ENCODE assay signal across 22 mouse cellular contexts in genomic region chr5:97625200-97625599, GRCm38 (mm10).
DNase-seq lines count a peak whose midpoint lies in the region; ATAC-seq and TF ChIP-seq lines count a peak whose summit lies in the region.
"Had no signal": no experiment of that assay in that cellular context is flagged by ENCODE, and none has a peak within 500 bp of the region (broad histone marks: within the 10 kb centered on the region; RNA-seq: fewer than 3 reads in every experiment).

No protein-coding gene starts in this region.

- H3K4me1 ChIP-seq in forebrain, postnatal 0 days (ENCODE audit: insufficient read depth) = no peaks in the 10 kb centered on the region
- H3K4me1 ChIP-seq in forebrain, embryonic 16.5 days (replicated peaks; ENCODE audit: control insufficient read depth, insufficient read depth, low read length) = no peaks in the 10 kb centered on the region
- H3K4me1 ChIP-seq: embryonic facial prominence, embryonic 13.5 days; forebrain, embryonic 13.5 days; heart, embryonic 13.5 days; hindbrain, embryonic 12.5 days had no signal

- peak; percentile 64; the same call in 1 of the 2 replicates for ATAC-seq in forebrain, postnatal 0 days
- ATAC-seq in forebrain, embryonic 16.5 days = no peak
- ATAC-seq: forebrain, embryonic 13.5 days; hindbrain, postnatal 0 days; Patski had no signal

- H3K4me3 ChIP-seq in forebrain, postnatal 0 days (ENCODE audit: low read depth, low read length) = no peak overlapping the region
- H3K4me3 ChIP-seq in forebrain, embryonic 16.5 days (replicated peaks; ENCODE audit: low read length) = no peak overlapping the region
- H3K4me3 ChIP-seq: embryonic facial prominence, embryonic 13.5 days; forebrain, embryonic 13.5 days; gastrocnemius, adult 2 months; heart, embryonic 13.5 days; hindbrain, embryonic 12.5 days had no signal

- 73% methylated on average over 3 of the region's 3 CpGs for WGBS in forebrain, postnatal 0 days
- 81% methylated on average over 3 of the region's 3 CpGs for WGBS in forebrain, embryonic 16.5 days

- TF ChIP-seq CTCF in forebrain, postnatal 0 days (IDR thresholded peaks at IDR 0.05; ENCODE audit: low read depth) = no peak

- H3K4me2 ChIP-seq in forebrain, postnatal 0 days (ENCODE audit: low read depth) = no peak overlapping the region
- H3K4me2 ChIP-seq in forebrain, embryonic 16.5 days (ENCODE audit: low read length) = no peak overlapping the region
- H3K4me2 ChIP-seq: embryonic facial prominence, embryonic 13.5 days; forebrain, embryonic 13.5 days; heart, embryonic 13.5 days; hindbrain, embryonic 12.5 days had no signal

- H3K36me3 ChIP-seq in forebrain, postnatal 0 days (ENCODE audit: insufficient read depth) = no peaks in the 10 kb centered on the region
- no peaks in the 10 kb centered on the region for H3K36me3 ChIP-seq in forebrain, embryonic 16.5 days (ENCODE audit: control insufficient read depth, insufficient read depth)
- H3K36me3 ChIP-seq: embryonic facial prominence, embryonic 13.5 days; heart, embryonic 13.5 days; hindbrain, embryonic 12.5 days had no signal

- no peaks in the 10 kb centered on the region for H3K27me3 ChIP-seq in forebrain, postnatal 0 days (ENCODE audit: insufficient read depth, low read length)
- no peaks in the 10 kb centered on the region for H3K27me3 ChIP-seq in forebrain, embryonic 16.5 days (replicated peaks; ENCODE audit: control insufficient read depth, insufficient read depth, low read length)
- H3K27me3 ChIP-seq: CH12.LX; embryonic facial prominence, embryonic 13.5 days; forebrain, embryonic 13.5 days; heart, embryonic 13.5 days; hindbrain, embryonic 12.5 days had no signal

- no peak overlapping the region for H3K27ac ChIP-seq in forebrain, postnatal 0 days (ENCODE audit: low read depth, low read length)
- no peak overlapping the region for H3K27ac ChIP-seq in forebrain, embryonic 16.5 days (ENCODE audit: low read length)
- H3K27ac ChIP-seq: embryonic facial prominence, embryonic 13.5 days; forebrain, embryonic 13.5 days; gastrocnemius, adult 2 months; heart, embryonic 13.5 days; hindbrain, embryonic 12.5 days; hindbrain, postnatal 0 days had no signal

- H3K9ac ChIP-seq in forebrain, postnatal 0 days = no peak overlapping the region
- no peak overlapping the region for H3K9ac ChIP-seq in forebrain, embryonic 16.5 days (replicated peaks; ENCODE audit: low read depth, low read length)
- H3K9ac ChIP-seq: embryonic facial prominence, embryonic 13.5 days; forebrain, embryonic 13.5 days; heart, embryonic 13.5 days; hindbrain, embryonic 12.5 days had no signal

- H3K9me3 ChIP-seq in forebrain, postnatal 0 days (ENCODE audit: low read length) = no peaks in the 10 kb centered on the region
- no peaks in the 10 kb centered on the region for H3K9me3 ChIP-seq in forebrain, embryonic 16.5 days (ENCODE audit: control insufficient read depth, low read length)
- H3K9me3 ChIP-seq: embryonic facial prominence, embryonic 13.5 days; forebrain, embryonic 13.5 days; heart, embryonic 13.5 days; hindbrain, embryonic 12.5 days had no signal

- peak; percentile 55 for DNase-seq in forebrain, postnatal 0 days
- DNase-seq in layer of hippocampus, adult 18-20 months (ENCODE audit: low spot score in 2 of 2) = peak; percentile 37 to 82
- DNase-seq in layer of hippocampus, postnatal 10 days (ENCODE audit: low spot score in 2 of 2) = no peak
- peak; percentile 50 for DNase-seq in layer of hippocampus, adult 9-10 months (ENCODE audit: low spot score)
- DNase-seq in testis, postnatal 14 days (ENCODE audit: low spot score) = no peak
- no peak for DNase-seq in T-cell, adult 2 months (ENCODE audit: low spot score)
- DNase-seq: adrenal gland, adult 2 months; adrenal gland, postnatal 25 days; cerebellum, adult 11 months; cerebellum, adult 8-10 months; cerebellum, postnatal 25 days; gastrocnemius, adult 2 months; gastrocnemius, postnatal 25 days; heart, postnatal 36 days had no signal

Comparison
In these comparisons a context has a peak if more than half of its experiments do, and no peak if none do; other contexts are left out.
1. DNase-seq: peak in forebrain, postnatal 0 days (single experiment), layer of hippocampus, adult 18-20 months (2 of 2) and layer of hippocampus, adult 9-10 months (single experiment); none in layer of hippocampus, postnatal 10 days (0 of 2), testis, postnatal 14 days (single experiment) and T-cell, adult 2 months (single experiment).